Mouse (Mus musculus): ENCODE measurements around the gene Slk. TPM values are rescaled to one million over a fixed set of nuclear protein-coding genes. Genes with fewer than 3 reads are reported as not detected.

Gene Slk
- polyA plus RNA-seq, 1 experiment from 2014 or later: 13.8 TPM

- Histone ChIP-seq H3K4me3 (ENCODE audit: low read depth, low read length) (no peak overlapping the region), H3K27ac (ENCODE audit: low read depth, low read length) (no peak overlapping the region), H3K27me3 (ENCODE audit: control insufficient read depth, insufficient read depth, low read length) (no peaks in the 10 kb centered on the region), H3K4me1 (ENCODE audit: control insufficient read depth, insufficient read depth, low read length) (no peaks in the 10 kb centered on the region), H3K4me2 (ENCODE audit: low read depth) (no peak overlapping the region), H3K9ac (ENCODE audit: low read length) (no peak overlapping the region), H3K9me3 (ENCODE audit: control insufficient read depth, low read length) (no peaks in the 10 kb centered on the region), H3K36me3 (ENCODE audit: control insufficient read depth, insufficient read depth, low read length) (no peaks in the 10 kb centered on the region)
- no peak for DNase-seq (ENCODE audit: low spot score)
- whole genome bisulfite sequencing: 84% methylated on average over 12 of the region's 12 CpGs
- no peak for ATAC-seq (ENCODE audit: insufficient read depth, low FRiP score, low TSS enrichment)
Measured at GRCm38 (mm10) chr19:47678675-47679074, 99.2 kb downstream of the Slk start.

GRCm38 (mm10) chr19:47689592-47689991 is 110.1 kb downstream of the Slk start:
- H3K9me3 ChIP-seq (ENCODE audit: control insufficient read depth, low read length): no peaks in the 10 kb centered on the region
- DNase-seq (ENCODE audit: low spot score): no peak
- H3K4me3 ChIP-seq (ENCODE audit: low read depth, low read length): no peak overlapping the region
- 90% methylated on average over 7 of the region's 7 CpGs for WGBS
- H3K27ac ChIP-seq (ENCODE audit: low read depth, low read length): no peak overlapping the region
- no peaks in the 10 kb centered on the region for H3K27me3 ChIP-seq (ENCODE audit: control insufficient read depth, insufficient read depth, low read length)
- H3K36me3 ChIP-seq (ENCODE audit: control insufficient read depth, insufficient read depth, low read length): no peaks in the 10 kb centered on the region
- H3K4me2 ChIP-seq (ENCODE audit: low read depth): no peak overlapping the region
- no peaks in the 10 kb centered on the region; the same call in 1 of the 2 replicates for H3K4me1 ChIP-seq (ENCODE audit: control insufficient read depth, insufficient read depth, low read length)
- no peak overlapping the region for H3K9ac ChIP-seq (ENCODE audit: low read length)
- ATAC-seq (ENCODE audit: insufficient read depth, low FRiP score, low TSS enrichment): no peak

- no peaks in the 10 kb centered on the region for H3K9me3 ChIP-seq (ENCODE audit: control insufficient read depth, low read length)
- no peaks in the 10 kb centered on the region for H3K27me3 ChIP-seq (ENCODE audit: control insufficient read depth, insufficient read depth, low read length)
- H3K4me3 ChIP-seq (ENCODE audit: low read depth, low read length): no peak within 1 kb of the TSS
- H3K36me3 ChIP-seq (ENCODE audit: control insufficient read depth, insufficient read depth, low read length): no peaks in the 10 kb centered on the region
- no peak for DNase-seq (ENCODE audit: low spot score)
- no peaks in the 10 kb centered on the region for H3K4me1 ChIP-seq (ENCODE audit: control insufficient read depth, insufficient read depth, low read length)
- no peak for ATAC-seq (ENCODE audit: insufficient read depth, low FRiP score, low TSS enrichment)
- H3K4me2 ChIP-seq (ENCODE audit: low read depth): no peak within 1 kb of the TSS
- WGBS: 80% methylated on average over 6 of the region's 6 CpGs
- no peak within 1 kb of the TSS for H3K9ac ChIP-seq (ENCODE audit: low read length)
- no peak within 1 kb of the TSS for H3K27ac ChIP-seq (ENCODE audit: low read depth, low read length)
Measured at GRCm38 (mm10) chr19:47691994-47692393, 112.5 kb downstream of the Slk start, which contains the start of gene Col17a1. Gene Col17a1, minus strand, starts transcription at chr19:47692094.

Other genes starting within 250 kb of the Slk start
- gene Sh3pxd2a, start 115.3 kb upstream of the Slk start, polyA plus RNA-seq (2014; fragmentation: Nextera tagmentation; extraction: Ambion mirVana): 4.7 and 5.7 TPM in 2 replicates
- gene Stn1, start 42.2 kb upstream of the Slk start, polyA plus RNA-seq (2014; fragmentation: Nextera tagmentation; extraction: Ambion mirVana): 54.8 and 56.7 TPM in 2 replicates
- gene Col17a1, start 112.4 kb downstream of the Slk start, polyA plus RNA-seq (2014; fragmentation: Nextera tagmentation; extraction: Ambion mirVana): 0.25 and 0.64 TPM in 2 replicates
- gene Sfr1, start 152.0 kb downstream of the Slk start, polyA plus RNA-seq (2014; fragmentation: Nextera tagmentation; extraction: Ambion mirVana): 295 and 303 TPM in 2 replicates

All from neural tube, embryonic 11.5 days (tissue).